Mouse (Mus musculus) spleen, adult 12 weeks (tissue): ENCODE results near the gene Nme7.
A peak's percentile ranks its signal among the peaks of the same experiment; 100 is the strongest.

Experiments
- DNase-seq: peaks from one replicate; pipeline ENCODE4 v3.0.0; 2022; ENCODE audit warnings: low spot score

The Nme7 gene

DNA sequence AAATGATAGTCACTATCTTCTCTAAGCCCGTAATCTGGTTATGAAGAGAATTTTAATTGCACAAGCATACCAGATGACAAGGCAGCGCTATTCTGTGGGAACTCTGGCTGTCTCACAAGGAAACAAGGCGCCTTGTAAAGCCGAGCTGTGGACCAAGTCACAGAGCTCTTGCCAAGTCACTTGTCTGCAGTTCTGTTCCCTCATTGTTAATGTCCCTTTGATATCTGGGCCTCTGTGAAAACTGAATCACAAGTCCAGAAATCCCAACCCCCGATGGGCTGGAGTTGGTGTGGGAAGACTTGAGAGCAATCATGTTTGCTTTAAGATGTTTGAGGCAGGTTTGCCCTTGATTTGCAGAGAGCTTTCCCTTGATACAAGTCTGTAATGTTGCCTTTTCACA, 16.8 kb downstream of the Nme7 start:
- DNase-seq, result no peak

DNA sequence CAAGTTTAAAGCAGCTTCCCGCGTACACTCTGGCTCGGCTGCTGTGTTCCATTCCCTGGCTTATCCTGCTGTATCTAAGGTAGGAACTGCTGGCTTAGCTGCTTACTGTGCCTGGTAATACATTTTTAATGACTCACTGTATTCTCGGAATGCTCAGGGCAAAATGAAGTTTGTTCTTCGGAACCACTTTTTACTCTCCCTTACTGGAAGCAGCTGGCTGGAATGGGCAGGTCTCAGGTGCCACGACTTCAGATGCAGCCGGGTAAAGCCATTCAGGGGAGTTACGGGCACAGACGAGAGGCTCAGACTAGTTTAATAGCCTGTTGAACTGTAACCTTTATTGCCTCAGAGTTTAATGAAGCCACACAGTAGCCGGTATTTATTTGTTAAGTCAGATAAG, 17.5 kb downstream of the Nme7 start:
- no peak for DNase-seq

DNA sequence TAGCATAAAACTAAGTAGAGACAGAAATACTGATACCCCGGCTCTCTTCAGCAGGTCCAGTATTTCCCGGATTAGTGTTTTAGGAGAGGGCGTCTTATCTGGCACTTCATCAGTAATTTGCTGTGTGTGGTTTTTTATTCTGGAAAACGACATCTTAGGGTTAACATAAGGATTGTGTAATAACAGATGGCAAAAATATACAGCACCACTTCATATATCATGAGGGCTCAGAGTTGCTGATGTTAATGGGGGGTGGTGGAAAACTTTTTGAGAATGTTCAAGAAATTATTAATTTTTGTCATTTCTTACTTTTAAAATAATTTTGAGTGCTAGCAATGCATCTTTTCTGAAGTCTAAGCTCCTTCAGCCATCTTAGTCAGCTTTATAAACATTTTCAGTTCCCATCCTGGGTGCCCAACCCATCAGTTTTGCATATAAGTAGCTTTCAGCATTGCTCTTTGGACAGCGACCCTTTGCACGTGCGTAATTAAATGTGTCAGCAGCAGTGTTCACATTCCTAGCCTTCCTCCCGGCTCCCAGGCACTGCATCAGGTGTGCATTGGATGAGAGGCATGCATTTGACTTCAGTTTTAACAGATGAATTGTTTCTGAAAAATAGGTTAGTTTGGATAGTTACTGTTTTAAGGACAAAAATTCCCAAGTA, 19.2 kb downstream of the Nme7 start:
- no peak for DNase-seq

DNA sequence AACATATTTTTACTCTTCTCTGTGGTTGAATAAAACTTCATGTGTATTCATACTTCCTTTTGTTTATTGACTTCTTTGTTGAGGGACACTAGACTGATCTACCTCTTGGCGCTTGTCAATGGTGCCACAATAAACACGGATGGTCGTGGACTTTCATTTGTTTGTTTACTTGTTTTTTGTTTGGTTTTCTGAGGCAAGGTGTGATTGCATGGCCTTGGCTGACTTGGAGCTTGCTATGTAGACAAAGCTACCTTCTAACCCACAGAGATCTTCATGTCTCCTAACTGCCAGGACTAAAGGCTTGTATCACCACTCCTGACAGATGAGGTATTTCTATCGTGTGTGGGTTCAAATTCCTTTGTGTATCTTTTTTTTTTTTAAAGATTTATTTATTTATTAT, 20.3 kb downstream of the Nme7 start:
- no peak for DNase-seq

DNA sequence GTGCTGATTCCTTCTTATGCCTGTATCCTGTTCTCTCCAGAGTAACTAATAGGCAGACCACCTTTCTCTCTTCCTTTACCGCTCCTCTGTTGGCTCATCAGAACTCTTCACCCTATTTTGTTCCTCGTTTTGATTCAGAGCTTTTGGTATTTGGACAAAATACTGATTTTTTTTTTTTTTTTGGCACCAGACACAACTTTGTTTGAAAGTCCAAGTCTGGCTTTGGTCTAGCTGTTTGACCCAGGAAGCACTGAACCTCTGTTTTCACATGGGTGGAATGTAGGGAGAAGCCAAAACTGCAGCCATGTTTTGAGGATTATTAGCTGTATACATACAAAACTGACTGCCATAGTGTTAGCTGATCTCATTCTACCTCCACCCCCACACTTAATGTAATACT, 21.0 kb downstream of the Nme7 start:
- DNase-seq, result no peak

DNA sequence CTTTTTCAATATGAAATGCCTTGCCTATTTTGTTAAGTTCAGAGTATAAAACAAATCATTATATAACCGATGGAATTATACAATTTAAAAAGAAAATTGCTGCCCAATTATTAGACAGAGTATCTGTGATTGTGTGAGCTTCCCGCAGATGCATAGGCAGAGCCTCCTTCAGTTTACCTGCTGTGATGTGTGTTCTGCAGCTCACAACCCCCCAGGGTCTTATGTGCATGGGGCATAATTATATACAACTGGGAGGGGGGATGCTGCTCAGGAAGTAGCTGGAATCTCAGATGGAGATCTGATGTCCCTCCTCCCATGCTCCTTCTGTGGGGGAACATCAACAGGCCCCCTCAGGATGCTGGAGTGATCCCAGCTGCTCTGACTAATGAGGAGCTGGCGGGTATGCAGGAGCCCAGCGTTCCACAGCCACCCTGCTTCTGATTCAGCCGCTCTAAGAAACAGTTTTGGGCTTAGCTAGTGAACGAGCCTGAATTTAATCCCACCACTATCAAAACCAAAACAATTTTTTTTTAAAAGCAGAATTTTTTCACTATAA, 22.8 kb downstream of the Nme7 start:
- no peak for DNase-seq

DNA sequence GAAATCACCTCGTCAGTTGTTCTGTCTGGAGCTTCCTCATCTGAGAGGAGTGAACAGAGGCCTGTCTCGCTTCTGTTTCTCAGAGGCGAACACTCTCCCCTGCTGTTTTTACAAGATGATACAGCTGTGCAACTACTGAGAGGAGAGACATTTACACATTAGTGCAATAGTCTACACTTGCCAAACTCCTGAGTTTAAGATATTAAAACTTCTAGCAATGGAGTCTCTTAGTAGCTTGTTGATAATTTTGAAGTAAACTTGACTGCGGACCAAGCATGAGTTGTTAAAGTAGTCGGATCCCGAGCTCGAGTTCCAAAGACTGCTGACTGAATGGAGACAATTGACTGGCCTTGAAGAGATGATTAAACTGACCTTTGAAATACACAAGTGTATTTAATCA, 23.8 kb downstream of the Nme7 start:
- DNase-seq, result no peak

DNA sequence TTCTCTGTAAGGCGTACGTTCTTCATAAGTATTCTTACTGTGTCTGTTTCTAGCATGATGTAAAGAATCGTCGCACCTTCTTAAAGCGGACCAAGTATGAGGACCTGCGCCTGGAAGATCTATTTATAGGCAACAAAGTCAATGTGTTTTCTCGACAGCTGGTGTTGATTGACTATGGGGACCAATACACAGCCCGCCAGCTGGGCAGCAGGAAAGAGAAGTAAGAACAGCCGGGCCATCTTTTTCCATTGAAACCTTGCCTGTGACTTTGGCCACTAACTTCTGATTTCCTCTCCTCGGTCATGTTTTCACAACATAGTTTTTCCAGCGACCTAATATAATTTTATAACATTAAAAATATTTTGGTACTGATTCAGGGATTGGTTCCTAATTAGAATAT, 28.6 kb downstream of the Nme7 start:
- no peak for DNase-seq

DNA sequence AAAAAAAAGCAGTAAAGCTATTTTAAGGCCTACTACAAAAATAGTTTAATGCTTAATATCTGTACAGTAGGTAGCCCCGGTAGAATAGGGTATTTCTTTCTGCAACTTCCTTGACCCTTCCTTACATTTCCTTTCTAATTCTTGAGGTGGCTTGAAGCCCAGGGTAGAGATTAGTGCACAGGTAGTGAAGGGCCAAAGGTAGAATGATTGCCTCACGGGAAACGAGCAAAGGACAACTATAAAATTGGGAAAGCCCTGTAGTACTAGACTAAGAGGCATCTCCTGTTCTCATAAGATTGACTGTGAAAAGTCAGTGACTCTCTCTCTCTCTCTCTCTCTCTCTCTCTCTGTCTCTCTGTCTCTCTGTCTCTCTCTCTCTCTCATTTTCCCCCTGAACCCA, 31.5 kb downstream of the Nme7 start:
- DNase-seq, result no peak

DNA sequence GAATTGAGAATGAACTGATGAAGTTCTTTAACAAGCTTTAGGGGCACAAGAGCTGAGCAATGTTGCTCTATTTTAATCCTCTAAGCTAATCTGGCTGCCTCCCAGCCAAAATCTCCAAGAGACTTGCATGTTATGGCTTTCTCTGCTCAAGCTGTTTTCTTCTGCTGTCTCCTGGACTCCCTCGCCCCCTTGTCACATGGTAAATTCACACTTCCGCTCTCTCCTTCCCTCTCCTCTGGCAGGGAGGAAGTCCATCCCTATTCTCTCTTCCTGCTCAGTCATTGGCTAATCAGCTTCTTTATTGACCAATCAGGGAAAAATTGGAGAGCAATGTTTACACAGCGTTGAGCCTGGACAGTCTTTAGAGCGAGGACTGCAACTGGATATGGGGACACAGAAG, 31.9 kb downstream of the Nme7 start:
- DNase-seq, result no peak

DNA sequence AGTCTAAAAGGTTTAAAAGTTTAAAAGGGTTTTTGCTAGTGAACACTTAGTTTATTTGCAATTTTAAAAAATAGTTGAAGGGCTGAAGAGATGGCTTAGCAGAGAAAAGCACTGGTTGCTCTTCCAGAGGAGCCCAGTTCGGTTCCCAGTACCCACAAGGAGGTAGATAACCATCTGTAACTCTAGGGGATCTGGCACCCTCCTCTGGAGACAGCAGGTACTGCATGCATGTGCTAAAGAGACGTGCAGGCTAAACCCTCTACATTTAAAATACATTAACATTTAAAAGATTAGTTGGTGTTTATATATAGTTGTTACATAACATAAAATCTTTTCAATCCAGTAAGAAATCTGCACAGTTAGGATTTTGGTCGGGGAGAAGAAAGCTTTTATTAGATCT, 38.2 kb downstream of the Nme7 start:
- DNase-seq, result no peak

DNA sequence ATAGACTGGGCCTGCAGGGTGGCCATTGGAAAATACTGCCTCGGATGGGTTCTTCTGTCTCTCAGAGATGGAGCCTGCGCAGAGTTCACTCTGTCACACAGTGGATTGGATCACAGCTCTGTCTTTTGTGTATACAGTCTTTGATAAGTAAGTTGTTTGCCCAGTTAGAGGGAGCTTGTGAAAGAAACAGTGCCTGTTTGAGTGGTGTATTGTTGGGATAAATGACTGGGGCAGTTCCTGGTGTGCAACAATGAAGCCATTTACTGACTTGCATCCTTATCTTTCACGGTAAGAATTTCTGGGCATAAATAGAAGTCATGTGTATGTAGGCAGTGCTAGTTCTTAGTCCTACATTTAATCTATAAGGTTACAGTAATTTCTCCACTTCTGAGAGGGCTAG, 49.5 kb downstream of the Nme7 start:
- DNase-seq, result no peak

DNA sequence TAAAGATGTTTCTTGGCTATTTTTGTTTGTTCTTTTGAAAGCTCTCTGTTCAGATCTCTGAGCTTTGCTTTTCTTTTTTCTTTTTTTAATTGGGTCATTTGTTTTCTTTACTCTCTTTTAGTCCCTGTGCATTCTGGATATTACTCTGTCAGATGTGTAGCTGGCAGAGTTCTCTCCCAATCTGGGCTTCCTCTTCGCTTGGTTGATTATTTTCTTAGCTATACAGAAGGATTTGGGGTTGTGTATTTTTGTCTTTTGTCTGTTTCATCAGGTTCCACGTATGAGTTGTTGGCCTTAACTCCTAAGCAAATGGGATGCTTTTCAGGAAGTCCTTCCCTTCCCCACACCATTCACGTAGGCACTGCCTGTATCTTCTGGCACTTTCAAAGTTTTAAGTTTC, 54.1 kb downstream of the Nme7 start:
- DNase-seq, result no peak

DNA sequence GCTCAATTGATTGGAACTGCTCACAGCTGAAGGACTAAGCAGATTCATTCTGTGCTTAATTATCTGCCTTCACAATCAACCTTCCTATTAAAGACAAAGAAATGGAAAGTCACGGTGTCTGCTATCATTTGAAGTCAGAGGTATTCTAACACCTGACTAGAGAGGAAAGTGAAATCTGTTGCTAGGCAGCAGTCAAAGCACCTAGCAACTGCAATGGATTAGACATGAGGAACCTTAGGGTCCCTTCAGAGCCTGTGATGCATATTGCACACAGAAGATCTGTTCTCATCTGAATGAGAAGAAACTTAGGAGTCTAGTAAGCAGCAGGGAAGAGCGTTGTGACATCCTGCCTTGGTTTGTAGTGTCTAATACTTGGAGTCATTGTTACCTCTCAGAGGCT, 58.1 kb downstream of the Nme7 start:
- no peak for DNase-seq

DNA sequence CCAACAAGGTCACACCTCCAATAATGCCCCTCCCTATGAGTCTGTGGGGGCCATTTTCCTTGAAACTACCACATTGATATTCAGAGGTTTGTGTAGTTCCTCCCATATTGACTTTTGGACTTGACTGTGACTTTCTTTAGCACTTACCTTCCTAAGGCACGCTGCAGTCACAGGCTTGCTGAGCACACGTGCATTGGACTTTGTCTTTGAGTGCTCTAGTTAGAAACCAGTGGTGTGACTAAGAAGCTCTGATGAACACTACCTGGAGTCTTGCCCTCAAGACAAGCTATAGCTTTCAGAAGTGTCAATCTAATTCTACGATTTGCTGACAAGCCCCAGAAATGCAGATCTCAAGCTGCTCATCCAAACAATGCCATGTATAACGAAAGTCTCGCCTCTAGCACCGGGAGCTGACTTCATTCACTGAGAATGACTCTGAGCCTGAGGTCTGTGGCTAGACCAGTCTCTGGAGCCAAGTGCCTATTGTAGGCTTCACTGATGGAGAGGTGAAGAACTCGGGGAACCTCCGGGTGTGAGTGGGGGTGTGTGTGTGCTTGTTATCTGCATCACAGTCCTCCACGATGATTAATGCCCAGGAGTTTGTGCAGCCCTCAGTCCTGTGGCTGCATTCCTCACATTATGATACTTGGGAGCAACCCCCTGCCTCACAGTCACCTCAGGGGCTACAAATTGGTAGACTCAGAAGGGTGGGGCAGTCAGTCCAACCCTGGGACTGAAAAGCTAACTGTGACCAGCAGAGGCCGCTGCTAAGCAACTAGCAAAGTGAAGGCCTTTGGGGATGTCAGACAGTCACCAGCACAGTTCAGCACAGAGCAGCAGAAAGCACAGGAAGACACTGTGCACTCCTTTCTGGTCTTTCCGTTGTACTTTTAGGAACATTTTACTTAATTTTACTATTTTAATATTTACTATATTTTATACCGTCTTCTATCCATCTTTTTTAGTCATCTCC, 62.5 kb downstream of the Nme7 start:
- peak; percentile 17 for DNase-seq

DNA sequence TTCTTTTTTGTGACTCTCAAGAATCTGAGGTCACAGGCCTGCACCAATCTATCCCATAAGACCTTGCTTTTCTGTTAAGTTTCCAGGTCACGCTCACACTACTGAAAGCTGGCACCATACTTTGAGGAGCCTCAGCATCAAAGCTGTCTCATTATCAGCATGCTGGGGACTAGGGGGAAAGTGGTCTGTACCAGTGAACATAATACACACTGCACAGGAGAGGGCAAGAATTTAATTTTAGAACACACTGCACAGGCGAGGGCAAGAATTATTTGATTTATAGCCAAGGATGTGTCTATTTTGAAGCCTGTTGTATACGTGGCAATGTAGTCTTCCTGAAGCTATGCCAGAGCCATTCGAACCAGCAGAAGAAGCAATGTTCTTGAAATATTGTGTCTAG, 64.2 kb downstream of the Nme7 start:
- no peak for DNase-seq

DNA sequence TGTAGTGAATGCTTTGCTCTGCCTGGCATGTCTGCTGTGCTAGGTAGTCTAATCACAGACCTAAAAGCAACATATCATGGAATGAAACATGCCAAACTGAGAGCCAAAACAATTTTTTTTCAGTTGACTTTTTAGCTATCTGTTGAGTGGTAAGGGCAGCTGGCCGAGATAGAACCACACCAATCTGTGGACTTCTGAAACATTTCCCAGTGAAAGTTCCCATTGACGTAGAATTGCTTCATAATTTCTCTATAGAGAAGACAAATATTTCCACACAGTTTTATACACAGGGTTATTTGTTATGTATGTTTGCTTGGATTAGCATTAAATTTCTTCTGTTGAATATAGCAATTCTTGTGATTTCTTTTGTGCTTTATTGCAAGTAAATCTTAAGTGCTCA, 65.9 kb downstream of the Nme7 start:
- no peak for DNase-seq

DNA sequence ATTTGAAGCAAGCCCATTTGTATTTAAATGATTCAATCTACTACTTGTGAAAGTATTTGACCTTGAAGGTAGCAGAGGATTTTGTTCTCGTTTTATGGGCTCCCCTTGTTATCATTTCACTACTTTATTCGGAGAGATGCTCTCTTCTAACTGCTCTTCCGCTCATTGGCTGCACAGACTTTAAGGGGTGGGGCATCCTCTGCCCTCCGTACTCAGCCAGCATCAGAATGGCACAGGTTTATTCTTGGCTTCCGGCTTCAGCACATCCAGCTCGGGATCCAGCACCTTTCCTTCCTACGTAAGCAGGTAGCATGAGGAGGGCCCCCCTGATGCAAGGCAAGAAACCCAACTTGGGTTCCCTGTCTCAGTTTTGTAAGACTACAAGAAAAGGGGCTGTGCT, 69.1 kb downstream of the Nme7 start:
- no peak for DNase-seq

DNA sequence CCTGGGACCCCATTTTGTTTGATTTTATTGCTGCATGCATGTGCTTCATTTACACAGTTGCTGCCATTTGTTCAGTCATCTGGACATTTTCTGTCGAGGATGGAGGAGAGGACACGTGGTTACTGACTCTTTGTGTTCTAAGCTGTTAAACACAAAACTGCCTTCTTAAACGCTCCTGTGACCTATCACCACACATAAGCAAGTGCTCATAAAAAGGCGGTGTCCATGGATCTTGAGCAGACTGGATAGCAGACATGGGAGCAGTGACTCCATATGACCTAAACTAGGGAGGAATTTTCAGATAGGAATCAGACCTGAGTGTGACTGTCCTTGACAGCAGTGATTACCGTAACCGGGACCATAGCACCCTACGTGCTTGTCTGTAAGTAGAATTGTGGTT, 70.1 kb downstream of the Nme7 start:
- DNase-seq, result no peak

DNA sequence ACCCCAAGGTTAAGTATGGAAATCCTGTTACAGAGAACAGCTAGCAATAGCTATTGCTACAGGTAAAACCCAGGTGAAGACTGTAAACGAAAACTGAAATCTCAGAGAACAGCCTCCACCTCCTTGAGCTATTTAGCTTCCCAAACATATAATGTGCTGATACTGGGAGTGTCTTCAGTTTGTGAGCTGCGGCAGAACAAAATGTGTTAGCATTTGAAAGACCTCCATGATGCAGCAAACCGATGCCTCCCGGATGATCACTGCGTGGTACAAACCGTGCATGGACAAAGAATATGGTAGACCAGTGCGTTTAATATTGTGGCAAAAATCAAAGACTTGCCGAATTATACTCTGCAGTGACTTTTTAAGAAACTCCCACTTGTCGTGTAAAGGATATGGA, 71.7 kb downstream of the Nme7 start:
- DNase-seq, result no peak

DNA sequence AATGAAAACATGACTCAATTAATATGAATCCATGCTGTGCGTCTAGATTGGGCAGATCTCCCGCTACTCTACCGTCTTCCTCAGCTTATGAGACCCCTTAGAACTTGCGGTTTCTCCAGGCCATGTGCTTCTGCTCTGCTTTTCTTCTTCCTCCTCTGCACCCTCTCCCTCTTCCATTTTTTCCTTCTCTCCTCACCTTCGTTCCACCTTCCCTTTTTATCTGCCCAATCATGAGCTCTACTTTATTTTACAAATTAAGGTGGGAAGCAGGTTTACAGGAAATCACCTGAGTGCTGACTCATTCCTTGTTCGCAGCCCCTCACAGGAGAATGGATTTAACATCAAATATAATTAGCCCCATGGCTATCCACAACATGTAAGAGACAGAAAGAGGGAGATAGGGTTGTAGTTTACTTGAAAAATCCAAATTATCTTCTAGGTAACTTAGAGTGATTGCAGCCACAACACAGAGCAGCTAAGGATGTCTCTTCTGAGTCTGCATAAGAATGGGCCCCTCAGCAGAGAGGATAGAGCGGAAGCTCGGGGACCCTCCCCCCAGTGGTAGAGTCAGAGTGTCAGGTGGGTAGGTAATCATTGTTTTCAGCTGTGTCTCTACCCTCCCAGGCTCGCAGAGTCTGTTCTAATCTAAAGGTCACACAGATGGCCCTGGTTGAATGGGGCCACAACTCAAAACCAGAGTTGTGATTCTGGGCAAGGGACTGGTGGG, 73.0 kb downstream of the Nme7 start:
- DNase-seq, result no peak

DNA sequence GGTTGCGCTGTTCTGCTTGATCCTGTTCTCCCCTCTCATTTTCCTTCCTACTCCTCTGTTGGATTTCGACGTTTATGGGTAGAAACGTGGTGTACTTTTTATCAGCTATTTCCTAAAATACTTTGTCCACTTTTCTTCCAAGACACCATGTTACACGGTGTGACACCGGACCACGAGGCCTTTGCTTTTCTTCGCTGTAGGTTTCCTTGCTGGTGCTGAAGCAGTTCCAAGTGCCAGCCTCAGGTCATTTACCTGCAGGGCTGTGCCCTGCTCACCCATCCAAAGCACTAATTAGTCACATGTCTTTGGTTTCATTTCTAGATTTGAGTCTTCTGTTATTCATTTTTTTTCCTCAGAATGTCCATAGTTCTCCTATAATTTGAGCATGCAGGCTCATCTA, 79.7 kb downstream of the Nme7 start:
- DNase-seq, result no peak

DNA sequence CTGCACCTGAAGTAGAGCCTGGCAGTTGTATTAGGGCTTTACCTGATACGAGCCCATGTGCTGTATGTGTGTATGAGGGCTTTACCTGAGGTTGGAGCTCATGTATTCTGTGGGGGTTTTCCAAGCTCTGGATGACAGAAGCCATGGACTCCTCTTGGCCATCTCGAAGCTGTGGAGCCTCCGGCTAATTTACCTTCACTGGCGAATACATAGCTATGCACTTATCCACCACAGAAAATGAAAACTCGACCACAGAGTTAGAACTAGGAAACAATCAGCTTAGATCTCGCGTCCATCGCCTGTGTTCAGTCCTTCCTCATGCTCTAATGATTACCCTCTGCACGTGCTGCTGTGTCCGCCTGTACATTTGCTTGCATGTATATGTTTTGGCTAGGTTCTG, 80.4 kb downstream of the Nme7 start:
- no peak for DNase-seq
